Mouse (Mus musculus): ENCODE data around the gene Crb2. TPM values are rescaled to one million over a fixed set of nuclear protein-coding genes. Genes with fewer than 3 reads are reported as not detected.

Gene Crb2
- polyA plus RNA-seq, 1 experiment from 2014 or later: 1.3 TPM

DNA sequence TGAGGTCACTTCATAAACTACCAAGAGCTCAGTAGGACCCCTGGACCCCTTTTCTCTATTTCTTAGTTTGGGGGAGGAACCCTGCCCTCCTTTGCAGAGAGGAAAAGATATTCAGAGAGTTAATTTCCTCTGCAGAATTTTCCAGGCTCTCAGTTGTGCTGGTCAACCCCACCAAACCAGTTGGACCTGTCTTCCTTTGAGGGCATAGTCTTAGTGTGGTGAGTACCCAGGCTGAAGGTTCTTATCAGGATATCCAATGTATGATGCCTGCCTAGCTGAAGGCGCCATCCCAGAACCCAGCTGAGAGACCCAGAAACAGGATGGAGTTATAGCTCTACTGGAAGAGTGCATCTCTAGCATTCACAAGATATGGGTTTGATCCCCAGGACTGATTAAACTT is 24.9 kb upstream of the Crb2 start:
- Histone ChIP-seq H3K4me3 (no peak overlapping the region), H3K4me2 (no peak overlapping the region), H3K27ac (no peak overlapping the region), H3K4me1 (replicated peaks) (peaks cover 17% of the 10 kb centered on the region), H3K27me3 (no peaks in the 10 kb centered on the region), H3K9ac (no peak overlapping the region), H3K9me3 (replicated peaks) (no peaks in the 10 kb centered on the region), H3K36me3 (no peaks in the 10 kb centered on the region)
- WGBS: 88% methylated on average over 1 of the region's 1 CpGs
- ATAC-seq (replicated peaks; ENCODE audit: insufficient number of reproducible peaks, insufficient read depth, low FRiP score, low read depth): no peak

GRCm38 (mm10) chr2:37756220-37756930 is 19.7 kb upstream of the Crb2 start:
- Histone ChIP-seq H3K4me2 (no peak overlapping the region), H3K4me1 (replicated peaks) (peaks cover 17% of the 10 kb centered on the region), H3K36me3 (no peaks in the 10 kb centered on the region), H3K9me3 (replicated peaks) (no peaks in the 10 kb centered on the region), H3K27ac (no peak overlapping the region), H3K27me3 (no peaks in the 10 kb centered on the region), H3K9ac (no peak overlapping the region), H3K4me3 (no peak overlapping the region)
- whole genome bisulfite sequencing: 82% methylated on average over 2 of the region's 2 CpGs
- no peak for ATAC-seq (replicated peaks; ENCODE audit: insufficient number of reproducible peaks, insufficient read depth, low FRiP score, low read depth)

DNA sequence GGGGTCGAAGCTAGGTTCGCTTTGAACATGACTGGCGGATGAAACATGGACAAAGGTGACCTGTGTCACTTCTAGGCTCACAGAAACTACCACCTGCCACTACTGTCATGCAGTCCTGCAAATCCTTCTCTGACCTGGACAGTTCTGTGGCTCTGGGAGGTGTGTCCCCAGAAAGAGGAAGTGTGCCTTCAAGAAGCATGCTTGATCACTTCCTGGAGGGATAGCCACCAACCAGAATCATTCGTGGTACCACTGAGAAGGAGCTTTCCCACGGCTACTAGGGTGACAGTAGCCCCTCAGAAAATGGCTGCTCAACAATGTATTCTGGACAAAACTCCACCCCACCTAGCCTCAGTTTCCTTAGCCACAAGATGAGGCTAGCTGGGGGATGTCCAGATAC is 19.0 kb upstream of the Crb2 start:
- Histone ChIP-seq H3K36me3 (no peaks in the 10 kb centered on the region), H3K27ac (no peak overlapping the region), H3K4me3 (no peak overlapping the region), H3K9me3 (replicated peaks) (no peaks in the 10 kb centered on the region), H3K4me2 (no peak overlapping the region), H3K27me3 (no peaks in the 10 kb centered on the region), H3K4me1 (replicated peaks) (peaks cover 17% of the 10 kb centered on the region), H3K9ac (no peak overlapping the region)
- 75% methylated on average over 5 of the region's 5 CpGs for WGBS
- ATAC-seq (replicated peaks; ENCODE audit: insufficient number of reproducible peaks, insufficient read depth, low FRiP score, low read depth): no peak

GRCm38 (mm10) chr2:37757784-37758183 is 18.3 kb upstream of the Crb2 start:
- no peak for ATAC-seq (replicated peaks; ENCODE audit: insufficient number of reproducible peaks, insufficient read depth, low FRiP score, low read depth)
- Histone ChIP-seq H3K4me2 (peak overlapping the region; percentile 30; the same call in 1 of the 2 replicates), H3K9ac (no peak overlapping the region), H3K27ac (0 out of 2 replicates have a peak overlapping the region, but pooled peaks have one; percentile 16), H3K4me1 (replicated peaks) (peaks cover 17% of the 10 kb centered on the region), H3K36me3 (no peaks in the 10 kb centered on the region), H3K27me3 (no peaks in the 10 kb centered on the region), H3K4me3 (no peak overlapping the region), H3K9me3 (replicated peaks) (no peaks in the 10 kb centered on the region)
- WGBS: 69% methylated on average over 4 of the region's 4 CpGs

GRCm38 (mm10) chr2:37758343-37759015 is 17.6 kb upstream of the Crb2 start:
- no peaks in the 10 kb centered on the region for H3K27me3 ChIP-seq
- no peak overlapping the region for H3K9ac ChIP-seq
- no peaks in the 10 kb centered on the region for H3K9me3 ChIP-seq (replicated peaks)
- H3K36me3 ChIP-seq: no peaks in the 10 kb centered on the region
- WGBS: 20% methylated on average over 21 of the region's 21 CpGs
- peaks cover 17% of the 10 kb centered on the region for H3K4me1 ChIP-seq (replicated peaks)
- no peak; the same call in 1 of the 2 replicates for ATAC-seq (replicated peaks; ENCODE audit: insufficient number of reproducible peaks, insufficient read depth, low FRiP score, low read depth)
- H3K4me2 ChIP-seq: peak overlapping the region; percentile 30
- H3K27ac ChIP-seq: no peak overlapping the region
- no peak overlapping the region; the same call in 1 of the 2 replicates for H3K4me3 ChIP-seq

GRCm38 (mm10) chr2:37760633-37761032 is 15.4 kb upstream of the Crb2 start:
- peaks cover 27% of the 10 kb centered on the region for H3K4me1 ChIP-seq (replicated peaks)

GRCm38 (mm10) chr2:37763638-37764037 is 12.4 kb upstream of the Crb2 start:
- H3K9ac ChIP-seq: no peak overlapping the region
- H3K4me1 ChIP-seq (replicated peaks): peaks cover 43% of the 10 kb centered on the region
- H3K4me3 ChIP-seq: no peak overlapping the region
- H3K9me3 ChIP-seq (replicated peaks): no peaks in the 10 kb centered on the region
- ATAC-seq (replicated peaks; ENCODE audit: insufficient number of reproducible peaks, insufficient read depth, low FRiP score, low read depth): no peak
- H3K27ac ChIP-seq: no peak overlapping the region
- no peaks in the 10 kb centered on the region for H3K36me3 ChIP-seq
- no peak overlapping the region for H3K4me2 ChIP-seq
- 54% methylated on average over 3 of the region's 3 CpGs for WGBS
- H3K27me3 ChIP-seq: no peaks in the 10 kb centered on the region

More at GRCm38 (mm10) chr2:37760633-37761032, 15.4 kb upstream of the Crb2 start:
- 57% methylated on average over 6 of the region's 6 CpGs for WGBS
- Histone ChIP-seq H3K27ac (no peak overlapping the region), H3K9ac (no peak overlapping the region), H3K27me3 (no peaks in the 10 kb centered on the region), H3K4me3 (no peak overlapping the region), H3K9me3 (replicated peaks) (no peaks in the 10 kb centered on the region), H3K36me3 (no peaks in the 10 kb centered on the region), H3K4me2 (no peak overlapping the region)
- ATAC-seq (replicated peaks; ENCODE audit: insufficient number of reproducible peaks, insufficient read depth, low FRiP score, low read depth): no peak

DNA sequence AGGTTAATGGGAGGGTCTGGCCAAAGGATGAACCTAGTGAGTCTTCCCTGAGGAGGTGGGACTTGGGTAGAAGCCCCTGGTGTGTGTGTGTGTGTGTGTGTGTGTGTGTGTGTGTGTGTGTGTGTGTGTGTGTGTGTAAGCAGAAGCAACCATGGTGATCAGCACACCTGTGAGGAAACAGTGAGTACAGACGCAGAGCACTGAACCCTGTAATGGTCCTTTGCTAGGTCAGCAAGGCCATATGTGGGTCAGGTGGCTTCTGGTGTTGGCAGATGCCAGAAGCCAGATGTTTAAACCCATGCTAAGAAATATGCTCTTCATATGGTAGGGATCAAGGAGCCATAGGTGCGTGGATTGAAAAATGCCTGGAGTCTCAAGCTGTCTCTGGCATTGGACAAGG is 11.5 kb upstream of the Crb2 start:
- Histone ChIP-seq H3K9me3 (replicated peaks) (no peaks in the 10 kb centered on the region), H3K9ac (no peak overlapping the region), H3K4me2 (no peak overlapping the region), H3K4me3 (no peak overlapping the region), H3K27ac (no peak overlapping the region), H3K4me1 (replicated peaks) (peaks cover 47% of the 10 kb centered on the region), H3K27me3 (no peaks in the 10 kb centered on the region), H3K36me3 (no peaks in the 10 kb centered on the region)
- WGBS: 90% methylated on average over 2 of the region's 2 CpGs
- ATAC-seq (replicated peaks; ENCODE audit: insufficient number of reproducible peaks, insufficient read depth, low FRiP score, low read depth): no peak

DNA sequence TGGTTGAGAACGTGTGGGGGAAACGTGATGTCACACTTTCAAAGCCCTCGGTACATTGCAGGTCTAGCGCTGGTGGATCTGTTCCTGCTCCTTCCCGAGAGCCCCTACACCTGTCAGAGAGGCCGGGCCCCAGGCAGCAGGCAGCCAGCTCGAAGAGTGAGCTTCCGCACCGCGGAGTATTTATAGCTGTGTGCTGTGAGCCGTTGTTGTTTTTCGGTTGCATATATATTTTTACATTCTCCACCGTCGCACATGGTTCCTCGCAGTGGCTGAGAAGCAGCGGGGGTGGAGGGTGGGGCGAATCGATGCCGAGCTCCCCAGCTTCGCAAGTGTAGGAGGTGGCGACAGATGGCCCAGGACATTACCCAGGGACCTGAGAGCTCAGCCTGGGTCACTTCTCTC is 11.0 kb upstream of the Crb2 start:
- ATAC-seq (replicated peaks; ENCODE audit: insufficient number of reproducible peaks, insufficient read depth, low FRiP score, low read depth): no peak
- H3K9me3 ChIP-seq (replicated peaks): no peaks in the 10 kb centered on the region
- 17% methylated on average over 21 of the region's 21 CpGs for WGBS
- peak overlapping the region; percentile 59 for H3K27ac ChIP-seq
- H3K36me3 ChIP-seq: no peaks in the 10 kb centered on the region
- peak overlapping the region; percentile 49 for H3K4me2 ChIP-seq
- H3K27me3 ChIP-seq: no peaks in the 10 kb centered on the region
- H3K4me1 ChIP-seq (replicated peaks): peaks cover 47% of the 10 kb centered on the region
- no peak overlapping the region for H3K9ac ChIP-seq
- no peak overlapping the region for H3K4me3 ChIP-seq

- no peaks in the 10 kb centered on the region for H3K27me3 ChIP-seq
- peak overlapping the region; percentile 26; the same call in 1 of the 2 replicates for H3K4me2 ChIP-seq
- H3K4me3 ChIP-seq: no peak overlapping the region
- 56% methylated on average over 10 of the region's 11 CpGs for WGBS
- H3K9me3 ChIP-seq (replicated peaks): no peaks in the 10 kb centered on the region
- H3K36me3 ChIP-seq: no peaks in the 10 kb centered on the region
- H3K27ac ChIP-seq: peak overlapping the region; percentile 59
- H3K9ac ChIP-seq: no peak overlapping the region
- peaks cover 47% of the 10 kb centered on the region for H3K4me1 ChIP-seq (replicated peaks)
- ATAC-seq (replicated peaks; ENCODE audit: insufficient number of reproducible peaks, insufficient read depth, low FRiP score, low read depth): peak; percentile 49
Observed at GRCm38 (mm10) chr2:37766027-37766761, 9.9 kb upstream of the Crb2 start.

GRCm38 (mm10) chr2:37767080-37767547 is 8.9 kb upstream of the Crb2 start:
- peaks cover 52% of the 10 kb centered on the region for H3K4me1 ChIP-seq (replicated peaks)

More at GRCm38 (mm10) chr2:37767080-37767547, 8.9 kb upstream of the Crb2 start:
- Histone ChIP-seq H3K27ac (peak overlapping the region; percentile 59), H3K4me3 (no peak overlapping the region), H3K9me3 (replicated peaks) (no peaks in the 10 kb centered on the region), H3K4me2 (peak overlapping the region; percentile 26), H3K36me3 (no peaks in the 10 kb centered on the region), H3K9ac (no peak overlapping the region), H3K27me3 (no peaks in the 10 kb centered on the region)
- ATAC-seq (replicated peaks; ENCODE audit: insufficient number of reproducible peaks, insufficient read depth, low FRiP score, low read depth): 0 out of 2 replicates have a peak, but pooled peaks have one; percentile 6
- 7% methylated on average over 9 of the region's 9 CpGs for WGBS

Data from heart, embryonic 15.5 days (tissue).